Mouse (Mus musculus) mouse trophoblast stem cell (cell line): Measurements from ENCODE around the gene Cyp3a13.
"Not testable (repeated sequence)": the region's sequence is repeated elsewhere in the genome, so short reads cannot be mapped to it uniquely, and the experiment has no call there.

Experiments used
- in situ Hi-C, 2 experiments: fragments of 300-500 bp; cut with MseI, MboI; formaldehyde crosslinking; loops; 2 replicates in 1 of 2; 3 replicates in 1 of 2; pipeline ENCODE4 v1.15.1; 2025

The Cyp3a13 gene

GRCm38 (mm10) chr5:137921532-137921931 lies at the start of gene Cyp3a13:
Gene Cyp3a13, minus strand, starts transcription at chr5:137921619.
- in situ Hi-C loops: no loop called here

GRCm38 (mm10) chr5:137966492-137966891 lies 45.1 kb upstream of the Cyp3a13 start:
- in situ Hi-C loops: loop anchor here in 1 of 2 experiments (10.0 kb wide), 1 partner anchor 72 kb away; no protein-coding TSS in a partner anchor

GRCm38 (mm10) chr5:137962945-137963344 lies 41.5 kb upstream of the Cyp3a13 start, which contains the start of gene Gjc3:
Gene Gjc3, minus strand, starts transcription at chr5:137963098.
- in situ Hi-C loops: loop anchor here in 1 of 2 experiments (10.0 kb wide), 1 partner anchor 68 kb away; no protein-coding TSS in a partner anchor

- in situ Hi-C loops: no loop called here
Observed at GRCm38 (mm10) chr5:137956404-137956803, 35.0 kb upstream of the Cyp3a13 start.

- in situ Hi-C loops: loop anchor here in 1 of 2 experiments (5.0 kb wide), 1 partner anchor 54 kb away; no protein-coding TSS in a partner anchor
Observed at GRCm38 (mm10) chr5:137951218-137951617, 29.8 kb upstream of the Cyp3a13 start.

- in situ Hi-C loops: no loop called here
Observed at GRCm38 (mm10) chr5:137947303-137947702, 25.9 kb upstream of the Cyp3a13 start.

- in situ Hi-C loops: no loop called here
Observed at GRCm38 (mm10) chr5:137943133-137943532, 21.7 kb upstream of the Cyp3a13 start.

- in situ Hi-C loops: no loop called here
Observed at GRCm38 (mm10) chr5:137940948-137941347, 19.5 kb upstream of the Cyp3a13 start.

- in situ Hi-C loops: no loop called here
Observed at GRCm38 (mm10) chr5:137937238-137937637, 15.8 kb upstream of the Cyp3a13 start.

GRCm38 (mm10) chr5:137936486-137936885 lies 15.1 kb upstream of the Cyp3a13 start:
- in situ Hi-C loops: no loop called here

GRCm38 (mm10) chr5:137933934-137934333 lies 12.5 kb upstream of the Cyp3a13 start:
- in situ Hi-C loops: not testable (repeated sequence)

GRCm38 (mm10) chr5:137928439-137928838 lies 7.0 kb upstream of the Cyp3a13 start:
- in situ Hi-C loops: no loop called here

GRCm38 (mm10) chr5:137922171-137922570 lies 752 bp upstream of the Cyp3a13 start:
- in situ Hi-C loops: no loop called here

- in situ Hi-C loops: no loop called here
Observed at GRCm38 (mm10) chr5:137915550-137915949, 5.9 kb downstream of the Cyp3a13 start.

GRCm38 (mm10) chr5:137914508-137914907 lies 6.9 kb downstream of the Cyp3a13 start:
- in situ Hi-C loops: no loop called here

- in situ Hi-C loops: no loop called here
Observed at GRCm38 (mm10) chr5:137909564-137910262, 11.7 kb downstream of the Cyp3a13 start.

- in situ Hi-C loops: loop anchor here (5.0 to 10.0 kb wide), 2 partner anchors 54 to 67 kb away; partner anchors contain the start of gene Gjc3 (in 1 of the 2)
Observed at GRCm38 (mm10) chr5:137897812-137898211, 23.6 kb downstream of the Cyp3a13 start.

- in situ Hi-C loops: loop anchor here (5.0 to 10.0 kb wide), 2 partner anchors 72 to 79 kb away; partner anchors contain the start of gene Gjc3 (in 1 of the 2)
Observed at GRCm38 (mm10) chr5:137892954-137893353, 28.5 kb downstream of the Cyp3a13 start.

- in situ Hi-C loops: no loop called here
Observed at GRCm38 (mm10) chr5:137887666-137888065, 33.8 kb downstream of the Cyp3a13 start.

- in situ Hi-C loops: no loop called here
Observed at GRCm38 (mm10) chr5:137885894-137886293, 35.5 kb downstream of the Cyp3a13 start.

GRCm38 (mm10) chr5:137883345-137883744 lies 38.1 kb downstream of the Cyp3a13 start:
- in situ Hi-C loops: no loop called here

GRCm38 (mm10) chr5:137882922-137883321 lies 38.5 kb downstream of the Cyp3a13 start:
- in situ Hi-C loops: no loop called here

- in situ Hi-C loops: loop anchor here (5.0 kb wide), 2 partner anchors 81 to 86 kb away; no protein-coding TSS in a partner anchor
Observed at GRCm38 (mm10) chr5:137877860-137878259, 43.6 kb downstream of the Cyp3a13 start.
